Mouse (Mus musculus) frontal cortex, postnatal 10 days (tissue): Measurements from ENCODE around the gene Pxdn.

ENCODE experiments used
- DNase-seq, 2 experiments: peaks; one replicate each; pipeline ENCODE4 v3.0.0; 2022; ENCODE audit warnings: low spot score in 2 of 2, mixed read lengths in 1 of 2

Gene Pxdn

GRCm38 (mm10) chr12:29952102-29952501 lies 14.7 kb downstream of the Pxdn start:
- no peak for DNase-seq

- DNase-seq, result no peak
Measured at GRCm38 (mm10) chr12:29953999-29954398, 16.6 kb downstream of the Pxdn start.

- no peak for DNase-seq
Measured at GRCm38 (mm10) chr12:29954464-29954863, 17.1 kb downstream of the Pxdn start.

- DNase-seq, result no peak
Measured at GRCm38 (mm10) chr12:29956969-29957368, 19.6 kb downstream of the Pxdn start.

- no peak for DNase-seq
Measured at GRCm38 (mm10) chr12:29958637-29959036, 21.2 kb downstream of the Pxdn start.

- no peak for DNase-seq
Measured at GRCm38 (mm10) chr12:29961041-29961440, 23.6 kb downstream of the Pxdn start.

- DNase-seq, result no peak
Measured at GRCm38 (mm10) chr12:29965016-29965415, 27.6 kb downstream of the Pxdn start.

GRCm38 (mm10) chr12:29971795-29972464 lies 34.5 kb downstream of the Pxdn start:
- no peak for DNase-seq

GRCm38 (mm10) chr12:29972533-29972932 lies 35.1 kb downstream of the Pxdn start:
- DNase-seq, result no peak

GRCm38 (mm10) chr12:29980076-29980475 lies 42.7 kb downstream of the Pxdn start:
- DNase-seq, result no peak

- no peak for DNase-seq
Measured at GRCm38 (mm10) chr12:29981722-29982293, 44.4 kb downstream of the Pxdn start.

GRCm38 (mm10) chr12:29983190-29983589 lies 45.8 kb downstream of the Pxdn start:
- no peak for DNase-seq

- no peak for DNase-seq
Measured at GRCm38 (mm10) chr12:29985126-29985525, 47.7 kb downstream of the Pxdn start.

GRCm38 (mm10) chr12:29986241-29986640 lies 48.8 kb downstream of the Pxdn start:
- DNase-seq, result no peak

GRCm38 (mm10) chr12:29998895-29999294 lies 61.5 kb downstream of the Pxdn start:
- DNase-seq, result no peak

GRCm38 (mm10) chr12:30001951-30002350 lies 64.5 kb downstream of the Pxdn start:
- no peak for DNase-seq

GRCm38 (mm10) chr12:30003680-30004364 lies 66.4 kb downstream of the Pxdn start:
- DNase-seq, result no peak

- no peak for DNase-seq
Measured at GRCm38 (mm10) chr12:30004365-30004723, 66.9 kb downstream of the Pxdn start.

- DNase-seq, result no peak
Measured at GRCm38 (mm10) chr12:30006586-30006985, 69.2 kb downstream of the Pxdn start.

- no peak for DNase-seq
Measured at GRCm38 (mm10) chr12:30008741-30009140, 71.3 kb downstream of the Pxdn start.

- DNase-seq, result no peak
Measured at GRCm38 (mm10) chr12:30015501-30015900, 78.1 kb downstream of the Pxdn start.

- DNase-seq, result no peak
Measured at GRCm38 (mm10) chr12:30017131-30017530, 79.7 kb downstream of the Pxdn start.

GRCm38 (mm10) chr12:30020447-30020846 lies 83.0 kb downstream of the Pxdn start:
- no peak for DNase-seq
